Mouse (Mus musculus): ENCODE measurements around the gene Raver2. TPM values are rescaled to one million over a fixed set of nuclear protein-coding genes. Genes with fewer than 3 reads are reported as not detected.

Raver2 gene
- polyA plus RNA-seq, 1 experiment from 2014 or later, result 11.2 TPM

DNA sequence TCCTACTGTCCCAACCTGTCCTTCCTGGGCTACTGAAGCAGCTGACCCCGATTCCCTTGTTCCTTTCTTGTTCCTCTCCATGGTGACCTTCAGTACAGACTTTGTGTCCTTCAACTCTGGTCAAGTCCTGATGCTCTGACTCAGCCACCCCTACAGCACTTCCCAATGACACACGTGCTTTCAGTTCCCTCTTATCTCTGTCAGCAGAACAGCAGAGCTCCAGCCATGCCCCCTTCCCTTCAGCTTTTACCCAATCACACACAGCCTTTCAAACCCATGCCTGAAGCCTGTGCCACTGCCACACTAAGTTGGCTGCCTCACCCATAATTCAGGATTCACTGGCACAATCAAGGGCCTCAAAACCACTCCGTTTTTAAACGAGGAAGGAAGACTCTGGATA lies 86.8 kb downstream of the Raver2 start:
- in situ Hi-C loops (cut with MboI; ENCODE audit: low pct_unique_long_range_greater_than_20kb), result no loop called here
- POLR2A ChIA-PET, result no interaction called here

DNA sequence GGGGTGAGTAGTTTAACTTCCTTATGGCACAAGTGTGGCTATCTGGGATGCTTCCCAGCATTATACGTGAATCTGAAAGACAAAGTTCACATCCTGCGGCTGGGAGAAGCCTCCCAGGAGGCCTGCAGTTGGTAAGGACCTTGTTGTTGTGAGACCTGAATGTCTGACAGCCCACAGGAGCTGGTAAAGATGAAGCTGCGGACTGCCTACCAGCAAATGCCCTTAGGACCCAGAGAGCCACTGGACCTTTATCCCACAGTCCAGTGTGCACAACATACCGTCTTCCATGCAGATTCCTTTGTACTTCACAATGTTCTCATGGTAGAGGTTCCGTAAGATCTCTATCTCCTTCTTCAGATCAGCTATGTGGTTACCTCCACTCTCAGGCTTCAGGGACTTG lies 88.7 kb downstream of the Raver2 start:
- CTCF ChIA-PET, result no interaction called here
- no peak for DNase-seq (ENCODE audit: low read depth, low spot score)
- POLR2A ChIA-PET, result no interaction called here
- peak; percentile 15 for ATAC-seq
- no peaks in the 10 kb centered on the region for H3K27me3 ChIP-seq
- no peak for TF ChIP-seq CTCF (IDR thresholded peaks at IDR 0.05)
- in situ Hi-C loops (cut with MboI; ENCODE audit: low pct_unique_long_range_greater_than_20kb), result no loop called here

More for the DNA sequence above, 86.8 kb downstream of the Raver2 start:
- ATAC-seq (no peak), DNase-seq (ENCODE audit: low read depth, low spot score) (no peak)
- H3K27me3 ChIP-seq, result no peaks in the 10 kb centered on the region
- CTCF ChIA-PET, result no interaction called here
- no peak for TF ChIP-seq CTCF (IDR thresholded peaks at IDR 0.05)

DNA sequence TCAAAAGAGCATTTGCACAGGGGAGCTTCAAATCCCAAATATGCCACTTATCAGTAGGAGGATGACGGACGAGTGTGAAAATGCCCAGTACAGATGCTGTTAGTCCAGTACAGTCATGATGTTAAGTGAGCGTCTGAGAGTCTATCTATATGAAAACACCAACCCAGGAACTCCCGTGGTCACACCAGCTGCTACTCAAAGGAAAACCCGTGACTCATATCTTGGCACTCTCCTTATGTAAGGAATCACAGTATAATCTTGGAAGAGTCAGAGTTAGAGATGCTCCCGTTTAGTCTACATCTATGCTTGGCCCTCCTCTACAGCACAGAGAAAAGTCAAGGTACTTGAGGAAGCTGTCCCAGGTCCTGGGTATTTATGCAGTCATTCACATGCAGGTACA lies 89.5 kb downstream of the Raver2 start:
- POLR2A ChIA-PET, result no interaction called here
- no peak for DNase-seq (ENCODE audit: low read depth, low spot score)
- no peak for TF ChIP-seq CTCF (IDR thresholded peaks at IDR 0.05)
- CTCF ChIA-PET, result no interaction called here
- no peaks in the 10 kb centered on the region for H3K27me3 ChIP-seq
- in situ Hi-C loops (cut with MboI; ENCODE audit: low pct_unique_long_range_greater_than_20kb), result no loop called here
- no peak for ATAC-seq

DNA sequence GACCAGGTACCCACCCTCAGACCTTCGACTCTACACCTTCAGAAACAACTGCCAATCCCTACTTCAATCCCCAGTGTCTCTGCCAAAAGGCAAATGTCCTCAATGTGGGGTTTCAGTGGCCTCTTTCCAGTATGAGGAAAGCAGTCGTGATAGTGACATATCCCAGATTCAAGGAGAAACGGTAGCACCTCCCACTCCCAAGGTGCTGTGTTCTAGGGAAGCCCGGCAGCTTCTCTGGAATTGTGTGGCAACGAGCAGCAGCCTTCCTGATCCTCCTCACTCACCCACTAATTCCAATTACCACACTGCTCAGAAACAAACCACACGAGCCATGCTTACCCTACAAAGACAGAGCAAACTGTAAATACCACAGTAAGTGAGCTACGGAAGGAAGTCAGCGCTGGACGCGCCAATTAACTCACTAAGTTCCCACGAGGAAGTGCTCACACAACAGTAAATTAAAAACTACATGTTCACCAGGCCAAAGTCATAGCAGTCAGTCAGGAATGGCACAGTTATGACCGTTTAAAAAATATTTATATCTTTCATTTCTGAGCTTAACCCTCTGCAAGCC lies 90.5 kb downstream of the Raver2 start:
- no peak for ATAC-seq

DNA sequence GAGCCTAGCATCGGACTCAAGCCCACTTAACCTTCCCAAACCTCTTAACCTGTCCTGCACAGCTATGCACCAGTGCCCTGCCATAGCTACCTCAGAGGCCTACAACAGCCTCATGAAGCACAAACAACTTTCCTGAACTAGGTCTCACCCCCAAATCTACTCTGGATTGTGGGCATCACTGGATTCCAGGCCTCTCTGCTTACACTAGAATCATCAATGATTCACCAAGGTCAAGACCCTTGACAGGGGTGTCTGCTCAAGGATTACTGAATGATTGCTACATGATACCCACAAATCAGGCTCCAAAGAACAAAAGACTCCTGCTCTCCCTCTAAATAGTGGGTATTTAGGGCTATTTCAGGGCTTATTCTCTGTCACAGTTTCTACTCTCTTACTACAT lies 92.0 kb downstream of the Raver2 start:
- in situ Hi-C loops (cut with MboI; ENCODE audit: low pct_unique_long_range_greater_than_20kb), result no loop called here
- ATAC-seq, result peak; percentile 73
- ChIA-PET POLR2A (no interaction called here), CTCF (no interaction called here)
- no peak for TF ChIP-seq CTCF (IDR thresholded peaks at IDR 0.05)
- peak; percentile 67 for DNase-seq (ENCODE audit: low read depth, low spot score)
- H3K27me3 ChIP-seq, result no peaks in the 10 kb centered on the region

More for the DNA sequence above, 90.5 kb downstream of the Raver2 start:
- ChIA-PET CTCF (no interaction called here), POLR2A (no interaction called here)
- DNase-seq (ENCODE audit: low read depth, low spot score), result no peak
- no peaks in the 10 kb centered on the region for H3K27me3 ChIP-seq
- no peak for TF ChIP-seq CTCF (IDR thresholded peaks at IDR 0.05)
- in situ Hi-C loops (cut with MboI; ENCODE audit: low pct_unique_long_range_greater_than_20kb), result no loop called here

DNA sequence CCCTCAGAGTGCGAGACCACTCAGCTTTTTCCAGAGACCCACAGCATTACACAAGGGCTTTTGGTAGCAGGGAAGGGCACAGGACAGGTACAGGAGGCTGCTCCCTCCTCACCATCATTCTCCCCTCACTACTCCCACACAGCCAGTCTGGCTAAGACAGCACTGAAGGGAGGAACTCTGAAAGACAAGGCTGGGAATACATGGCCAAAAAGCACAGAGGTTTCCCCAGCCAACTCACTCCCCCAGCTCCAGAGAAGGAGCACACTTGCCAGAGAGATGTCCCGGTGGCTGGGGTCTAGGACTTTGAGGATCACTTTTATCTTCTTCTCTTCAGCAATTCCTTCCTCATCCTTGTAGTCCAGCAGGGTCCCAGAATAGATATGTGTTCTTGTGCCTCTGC lies 95.4 kb downstream of the Raver2 start:
- no peak for TF ChIP-seq CTCF (IDR thresholded peaks at IDR 0.05)
- DNase-seq (ENCODE audit: low read depth, low spot score) (no peak), ATAC-seq (no peak)
- POLR2A ChIA-PET, result no interaction called here
- in situ Hi-C loops (cut with MboI; ENCODE audit: low pct_unique_long_range_greater_than_20kb), result no loop called here
- no peaks in the 10 kb centered on the region for H3K27me3 ChIP-seq
- CTCF ChIA-PET, result no interaction called here

DNA sequence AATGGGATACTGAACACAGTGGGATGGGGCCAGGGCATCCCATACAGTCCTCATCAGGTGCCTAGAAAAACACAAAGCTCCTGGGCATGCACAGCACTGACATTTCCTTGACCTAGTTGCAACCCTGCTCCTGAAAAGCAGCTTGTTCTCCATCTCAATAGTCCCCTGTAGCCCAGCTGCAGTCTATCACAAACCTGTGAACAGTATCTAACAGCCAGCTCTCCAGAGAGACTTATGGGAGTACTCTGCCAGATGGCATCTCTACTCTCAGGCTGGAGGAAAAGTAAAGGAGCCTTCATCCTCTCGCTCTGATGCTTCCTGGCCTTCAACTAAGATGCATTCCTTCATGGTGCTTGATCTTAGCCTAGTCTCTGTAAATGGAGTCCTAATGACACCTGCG lies 95.9 kb downstream of the Raver2 start:
- ChIA-PET CTCF (no interaction called here), POLR2A (no interaction called here)
- no peaks in the 10 kb centered on the region for H3K27me3 ChIP-seq
- DNase-seq (ENCODE audit: low read depth, low spot score), result no peak
- in situ Hi-C loops (cut with MboI; ENCODE audit: low pct_unique_long_range_greater_than_20kb), result no loop called here
- no peak for ATAC-seq
- TF ChIP-seq CTCF (IDR thresholded peaks at IDR 0.05), result no peak

DNA sequence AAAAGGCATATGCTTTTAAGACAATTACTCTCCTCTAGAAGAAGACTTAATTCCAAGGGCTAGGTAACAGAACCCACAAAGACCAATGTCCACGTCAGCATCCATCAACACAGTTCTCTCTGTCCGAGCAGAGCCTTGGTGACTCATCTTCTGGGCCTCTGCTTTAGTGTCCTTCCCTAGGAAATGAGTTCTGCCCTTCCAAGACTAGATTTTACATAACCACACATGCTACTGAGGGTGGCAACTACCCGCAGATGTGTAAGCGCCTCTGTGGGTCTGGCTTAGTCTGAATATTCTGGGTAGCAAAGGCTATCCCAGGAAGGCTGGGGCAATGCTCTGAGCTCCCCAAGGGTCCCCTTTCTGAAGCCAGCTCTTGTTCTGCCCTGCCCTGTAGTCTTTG lies 97.0 kb downstream of the Raver2 start:
- ChIA-PET CTCF (no interaction called here), POLR2A (no interaction called here)
- ATAC-seq (no peak), DNase-seq (ENCODE audit: low read depth, low spot score) (no peak)
- in situ Hi-C loops (cut with MboI; ENCODE audit: low pct_unique_long_range_greater_than_20kb), result no loop called here
- TF ChIP-seq CTCF (IDR thresholded peaks at IDR 0.05), result no peak
- H3K27me3 ChIP-seq, result no peaks in the 10 kb centered on the region

DNA sequence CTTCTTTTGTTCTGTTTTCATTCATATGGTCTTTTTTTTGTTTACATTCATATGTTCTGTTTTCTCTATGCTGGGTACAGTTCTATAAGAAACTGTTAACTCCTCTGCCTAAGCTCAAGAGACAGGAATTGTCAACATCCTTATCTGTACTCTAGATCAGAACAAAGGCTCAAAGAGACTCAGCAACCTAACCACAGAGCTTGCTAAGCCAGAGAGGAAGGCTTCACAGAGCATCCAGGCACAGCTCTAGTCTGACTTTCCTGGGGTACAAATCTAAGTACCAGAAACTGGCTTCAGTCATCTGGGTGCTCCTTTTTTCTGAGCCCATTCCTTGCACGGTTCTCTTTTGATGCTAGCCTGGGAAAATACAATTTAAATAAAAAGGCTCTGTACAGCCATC lies 99.0 kb downstream of the Raver2 start:
- ATAC-seq, result no peak
- no peak for DNase-seq (ENCODE audit: low read depth, low spot score)
- in situ Hi-C loops (cut with MboI; ENCODE audit: low pct_unique_long_range_greater_than_20kb), result no loop called here
- POLR2A ChIA-PET, result no interaction called here
- H3K27me3 ChIP-seq, result no peaks in the 10 kb centered on the region
- CTCF ChIA-PET, result no interaction called here
- TF ChIP-seq CTCF (IDR thresholded peaks at IDR 0.05), result no peak

DNA sequence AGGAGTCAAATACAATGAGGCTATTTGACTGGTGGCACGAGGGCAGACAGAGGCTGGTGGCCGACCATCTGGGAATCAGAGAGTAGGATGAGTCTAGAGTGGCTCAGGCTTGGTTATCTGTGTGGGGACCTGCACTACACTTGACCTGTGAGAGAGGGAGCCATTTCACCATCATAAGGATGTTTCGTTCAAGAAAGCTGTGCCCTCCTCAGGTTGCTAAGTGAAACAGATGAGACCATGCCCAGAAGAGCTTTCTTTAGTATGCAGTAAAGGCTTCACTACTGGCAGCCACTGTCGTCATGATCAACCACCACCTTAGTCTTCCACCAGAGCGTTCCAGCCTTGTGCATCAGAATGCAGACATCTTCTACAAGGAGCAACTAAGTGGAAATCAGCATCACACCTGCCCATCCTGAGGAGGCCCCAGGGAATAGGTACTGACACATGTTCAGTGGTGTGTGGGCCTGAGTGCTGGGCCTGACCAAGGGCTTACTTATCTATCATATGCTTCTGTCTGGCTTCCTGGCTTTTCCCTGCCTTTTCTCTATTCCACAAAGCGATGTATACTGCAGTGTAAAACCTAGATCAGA lies 99.5 kb downstream of the Raver2 start:
- ChIA-PET CTCF (interaction anchor here (2.1 kb wide), 1 partner anchor 12 kb away, joined by 6 read pairs; no protein-coding TSS in a partner anchor), POLR2A (no interaction called here)
- H3K27me3 ChIP-seq, result no peaks in the 10 kb centered on the region
- no peak for TF ChIP-seq CTCF (IDR thresholded peaks at IDR 0.05)
- no peak for DNase-seq (ENCODE audit: low read depth, low spot score)
- in situ Hi-C loops (cut with MboI; ENCODE audit: low pct_unique_long_range_greater_than_20kb), result no loop called here
- ATAC-seq, result no peak

DNA sequence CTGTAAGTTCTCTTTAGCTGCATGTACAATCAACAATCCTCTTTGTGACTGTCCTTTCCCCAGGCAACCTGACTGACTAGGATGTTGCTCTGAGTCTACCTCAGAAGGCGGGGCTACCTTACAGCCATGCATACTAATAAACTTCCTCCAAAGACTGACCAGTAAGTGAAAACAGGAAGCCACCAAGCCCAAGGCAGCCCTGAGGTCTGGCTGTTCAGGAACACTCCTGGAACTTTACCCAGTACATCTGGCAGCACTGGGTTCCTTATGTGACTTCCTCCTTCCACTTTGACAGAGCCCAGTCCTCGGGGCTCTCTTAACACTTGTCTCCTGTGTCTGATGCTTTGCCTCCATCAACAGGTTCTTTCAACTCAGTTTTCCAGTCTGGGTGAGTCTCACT lies 104.0 kb downstream of the Raver2 start:
- no peak for DNase-seq (ENCODE audit: low read depth, low spot score)
- TF ChIP-seq CTCF (IDR thresholded peaks at IDR 0.05), result no peak
- no peaks in the 10 kb centered on the region for H3K27me3 ChIP-seq
- in situ Hi-C loops (cut with MboI; ENCODE audit: low pct_unique_long_range_greater_than_20kb), result no loop called here
- ChIA-PET POLR2A (no interaction called here), CTCF (no interaction called here)
- no peak for ATAC-seq

All from Patski (cell line).